Mouse (Mus musculus) stomach, embryonic 14.5 days (tissue): ENCODE data around the gene P2rx1. TPM values are rescaled to one million over a fixed set of nuclear protein-coding genes. Genes with fewer than 3 reads are reported as not detected.

Experiments
- ATAC-seq: fragments of 200-750 bp; cut with Nextera tagmentation; 2 replicates; pipeline ENCODE4 v1.8.0; 2017; ENCODE audit warnings: low read depth, moderate TSS enrichment; ENCODE audit not compliant: insufficient number of reproducible peaks, insufficient read depth, low FRiP score
- H3K27ac ChIP-seq: fragments of 300-500 bp; sonication (generic); 2 replicates; pipeline ENCODE4 v1.5.1; 2014; ENCODE audit warnings: mild to moderate bottlenecking, low read length, moderate library complexity, mixed read lengths
- H3K27me3 ChIP-seq: fragments of 300-500 bp; sonication (generic); 2 replicates; pipeline ENCODE4 v1.6.1; 2014; ENCODE audit warnings: low read length, control low read depth, mixed read lengths; ENCODE audit not compliant: control insufficient read depth, insufficient read depth
- H3K36me3 ChIP-seq: fragments of 300-500 bp; sonication (generic); 2 replicates; pipeline ENCODE4 v1.6.1; 2014; ENCODE audit warnings: mild to moderate bottlenecking, control low read depth, low read length, moderate library complexity, mixed read lengths; ENCODE audit not compliant: control insufficient read depth, insufficient read depth
- H3K4me1 ChIP-seq: fragments of 300-500 bp; sonication (generic); 2 replicates; pipeline ENCODE4 v1.6.1; 2014; ENCODE audit warnings: low read length, control low read depth, mixed read lengths; ENCODE audit not compliant: control insufficient read depth, insufficient read depth
- H3K4me2 ChIP-seq: fragments of 300-500 bp; sonication (generic); replicated peaks from 2 replicates; pipeline ENCODE4 v1.6.1; 2014; ENCODE audit warnings: low read depth, low read length, control low read depth
- H3K4me3 ChIP-seq: fragments of 300-500 bp; sonication (generic); 2 replicates; pipeline ENCODE4 v1.5.1; 2014; ENCODE audit warnings: low read depth, low read length, control low read depth
- H3K9ac ChIP-seq: fragments of 300-500 bp; sonication (generic); replicated peaks from 2 replicates; pipeline ENCODE4 v1.6.1; 2014; ENCODE audit warnings: low read depth, mild to moderate bottlenecking, control low read depth, low read length, moderate library complexity, mixed read lengths
- H3K9me3 ChIP-seq: fragments of 300-500 bp; sonication (generic); 2 replicates; pipeline ENCODE4 v1.6.1; 2016; ENCODE audit warnings: low read depth, low read length, control low read depth; ENCODE audit not compliant: control insufficient read depth
- WGBS: fragments of 180-500 bp; shearing (Covaris S2); extraction: QIAGEN DNeasy Blood & Tissue Kit; methylation state at CpG from one replicate; pipeline ENCODE4 v1.1.7; 2014; 5-methylcytosine and 5-hydroxymethylcytosine counted together
- microRNA-seq: library from miRNA; unstranded; fragments of <30 nt; microRNA quantifications from one replicate; pipeline ENCODE4, GENCODE M21; 2016
- polyA plus RNA-seq: library from polyadenylated mRNA; unstranded; fragments of >200 nt; fragmentation: Nextera tagmentation; extraction: Ambion mirVana; gene quantifications from 2 replicates; pipeline ENCODE4 v1.2.1, GENCODE M21; 2014

The P2rx1 gene
- polyA plus RNA-seq, 1 experiment from 2014 or later = 2.2 TPM

DNA sequence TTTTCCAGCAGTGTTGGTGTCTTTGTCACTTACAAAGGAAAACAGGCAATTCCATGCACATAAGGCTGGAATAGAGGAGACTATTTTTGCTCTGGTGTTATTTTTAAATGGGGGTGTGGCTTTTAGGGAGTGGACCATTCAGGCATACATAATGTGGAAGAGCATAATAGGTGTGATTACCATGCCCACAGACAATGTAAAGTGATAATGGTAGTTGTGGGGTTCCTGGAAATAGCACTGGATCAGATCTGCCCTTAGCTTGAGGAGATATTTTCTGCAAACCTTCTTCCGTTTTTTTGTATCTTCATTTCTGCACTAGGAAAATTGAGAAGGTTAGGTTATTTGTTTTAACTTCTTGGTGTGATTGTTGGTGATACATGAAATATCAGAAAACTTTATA is 53.9 kb downstream of the P2rx1 start:
- WGBS = 81% methylated on average over 1 of the region's 1 CpGs
- no peaks in the 10 kb centered on the region for H3K9me3 ChIP-seq
- no peaks in the 10 kb centered on the region for H3K27me3 ChIP-seq
- no peak overlapping the region for H3K9ac ChIP-seq
- peaks cover 12% of the 10 kb centered on the region for H3K4me1 ChIP-seq
- no peak overlapping the region for H3K4me2 ChIP-seq
- no peak overlapping the region for H3K27ac ChIP-seq
- ATAC-seq = no peak
- peaks cover 47% of the 10 kb centered on the region for H3K36me3 ChIP-seq
- no peak overlapping the region for H3K4me3 ChIP-seq

GRCm38 (mm10) chr11:73057701-73058100 is 58.8 kb downstream of the P2rx1 start:
- no peaks in the 10 kb centered on the region for H3K9me3 ChIP-seq
- ATAC-seq = no peak
- H3K4me1 ChIP-seq = no peaks in the 10 kb centered on the region
- no peak overlapping the region for H3K4me2 ChIP-seq
- 83% methylated on average over 5 of the region's 5 CpGs for WGBS
- H3K27ac ChIP-seq = no peak overlapping the region
- no peaks in the 10 kb centered on the region for H3K27me3 ChIP-seq
- no peak overlapping the region for H3K4me3 ChIP-seq
- peaks cover 41% of the 10 kb centered on the region for H3K36me3 ChIP-seq
- no peak overlapping the region for H3K9ac ChIP-seq

DNA sequence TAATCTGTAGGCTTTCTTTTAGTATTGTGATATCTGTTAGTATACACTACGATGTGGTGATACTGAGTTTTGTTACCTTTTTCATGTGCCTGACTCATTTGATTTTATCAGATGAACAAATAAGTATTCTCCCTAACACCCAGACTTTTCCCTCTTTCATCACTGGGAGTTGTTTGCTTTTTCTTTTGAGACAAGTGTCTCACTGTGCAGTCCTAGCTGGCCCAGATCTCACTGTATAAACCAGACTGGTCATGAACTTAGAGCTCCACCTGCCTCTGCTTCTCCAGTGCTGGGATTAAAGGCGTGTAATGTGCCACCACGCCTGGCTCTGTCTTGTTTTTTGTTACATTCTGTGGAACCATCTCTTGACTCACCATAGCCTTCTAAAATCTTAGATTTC is 60.7 kb downstream of the P2rx1 start:
- Histone ChIP-seq H3K4me2 (no peak overlapping the region), H3K9me3 (no peaks in the 10 kb centered on the region), H3K4me1 (no peaks in the 10 kb centered on the region), H3K27ac (no peak overlapping the region), H3K36me3 (peaks cover 29% of the 10 kb centered on the region), H3K4me3 (no peak overlapping the region), H3K27me3 (no peaks in the 10 kb centered on the region), H3K9ac (no peak overlapping the region)
- 77% methylated on average over 3 of the region's 3 CpGs for WGBS
- ATAC-seq = no peak

DNA sequence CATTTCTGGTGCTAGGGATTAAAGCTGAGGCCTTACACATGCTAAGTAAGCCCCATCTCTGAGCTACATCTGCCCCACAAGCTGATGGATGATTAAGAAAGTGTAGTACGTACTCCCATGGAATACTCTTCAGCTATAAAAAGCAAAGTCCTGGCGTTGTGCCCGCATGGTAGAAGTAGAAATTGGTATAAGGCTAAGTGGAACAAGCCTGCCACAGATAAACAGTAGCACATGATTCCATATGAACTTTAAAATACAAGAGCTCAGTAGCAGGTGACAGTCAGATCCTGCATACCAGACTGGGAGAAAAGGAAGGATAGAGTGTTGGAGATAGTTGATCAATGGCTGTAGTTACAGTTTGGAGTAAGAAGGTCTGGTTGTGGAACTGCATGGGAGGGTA is 62.5 kb downstream of the P2rx1 start:
- H3K4me2 ChIP-seq = no peak overlapping the region
- no peak for ATAC-seq
- no peaks in the 10 kb centered on the region for H3K9me3 ChIP-seq
- no peak overlapping the region for H3K9ac ChIP-seq
- H3K27me3 ChIP-seq = no peaks in the 10 kb centered on the region
- H3K27ac ChIP-seq = no peak overlapping the region
- no peaks in the 10 kb centered on the region for H3K4me1 ChIP-seq
- no peak overlapping the region for H3K4me3 ChIP-seq
- 95% methylated on average over 3 of the region's 3 CpGs for WGBS
- peaks cover 24% of the 10 kb centered on the region for H3K36me3 ChIP-seq

Small RNA genes within 50 kb of the gene (microRNA-seq; reads per million reads assigned to microRNA genes)
- not detected for gene Gm44467

Other genes with a start within 250 kb of the P2rx1 start
- gene Cyb5d2, start 203.0 kb upstream of the P2rx1 start, polyA plus RNA-seq = 4.1 and 5.3 TPM in 2 replicates
- 12.7 and 13.8 TPM in 2 replicates for gene Zzef1, start 202.9 kb upstream of the P2rx1 start, polyA plus RNA-seq
- gene Atp2a3, start 37.9 kb upstream of the P2rx1 start, polyA plus RNA-seq = 16.2 and 17.3 TPM in 2 replicates
- gene Camkk1, start 19.9 kb downstream of the P2rx1 start, polyA plus RNA-seq = 4.3 and 5.0 TPM in 2 replicates
- gene Ncbp3, start 48.7 kb downstream of the P2rx1 start, polyA plus RNA-seq = 13.6 and 15.1 TPM in 2 replicates
- 0.13 and 0.51 TPM in 2 replicates for gene Itgae, start 91.5 kb downstream of the P2rx1 start, polyA plus RNA-seq
- 13.3 and 14.2 TPM in 2 replicates for gene Haspin, start 139.2 kb downstream of the P2rx1 start, polyA plus RNA-seq
- gene P2rx5, start 161.3 kb downstream of the P2rx1 start, polyA plus RNA-seq = 0.17 and 0.20 TPM in 2 replicates
- 111 and 116 TPM in 2 replicates for gene Emc6, start 177.9 kb downstream of the P2rx1 start, polyA plus RNA-seq
- 241 and 253 TPM in 2 replicates for gene Tax1bp3, start 178.0 kb downstream of the P2rx1 start, polyA plus RNA-seq
- gene Ctns, start 199.9 kb downstream of the P2rx1 start, polyA plus RNA-seq = 20.0 and 20.7 TPM in 2 replicates
- gene Shpk, start 200.4 kb downstream of the P2rx1 start, polyA plus RNA-seq = 1.8 TPM in 2 replicates
- 0.13 TPM in 1 of 2 replicates, not detected in the other for gene Trpv1, start 235.2 kb downstream of the P2rx1 start, polyA plus RNA-seq